Mouse (Mus musculus): ENCODE data around the gene Ints12.

DNA sequence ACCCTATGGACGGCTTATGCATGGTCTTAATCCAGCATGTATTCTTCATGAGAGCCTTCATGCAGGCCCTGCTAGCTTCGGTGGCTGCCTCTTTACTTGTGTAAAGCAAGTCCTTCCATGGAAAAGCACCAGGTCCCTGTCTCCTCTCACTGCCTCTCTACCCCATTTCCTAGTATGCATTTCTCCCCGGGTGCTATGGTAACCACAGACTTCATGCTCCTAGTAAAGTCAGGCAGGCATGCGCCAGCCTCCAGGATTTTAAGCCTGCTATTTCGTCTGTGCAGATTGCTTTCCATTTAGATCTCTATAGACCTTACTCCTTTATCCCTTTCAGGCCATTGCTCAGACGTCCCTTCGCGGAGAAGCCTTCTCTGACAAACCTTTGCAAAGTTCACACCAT is 63.0 kb downstream of the Ints12 start:
- TF ChIP-seq CTCF (IDR thresholded peaks at IDR 0.05; ENCODE audit: extremely low read depth, insufficient read depth, insufficient read length, insufficient replicate concordance) (no peak), POLR2A (IDR thresholded peaks at IDR 0.05; ENCODE audit: low read depth, low read length) (no peak)

Data from spleen, adult 2 months (tissue).